Mouse (Mus musculus) liver, embryonic 16.5 days (tissue): ENCODE measurements around the gene Rab15. TPM values are rescaled to one million over a fixed set of nuclear protein-coding genes. Genes with fewer than 3 reads are reported as not detected.

Experiments used
- ATAC-seq: fragments of 200-750 bp; cut with Nextera tagmentation; 2 replicates; pipeline ENCODE4 v1.8.0; 2017; ENCODE audit warnings: low read depth, mild to moderate bottlenecking, moderate number of reproducible peaks, moderate library complexity
- H3K27ac ChIP-seq: fragments of 300-500 bp; sonication (generic); 2 replicates; pipeline ENCODE4 v1.5.1; 2014; ENCODE audit warnings: mild to moderate bottlenecking, low read length
- H3K27me3 ChIP-seq: fragments of 300-500 bp; sonication (generic); 2 replicates; pipeline ENCODE4 v1.6.1; 2014; ENCODE audit warnings: low read depth, low read length, mixed read lengths; ENCODE audit not compliant: control insufficient read depth, insufficient read depth
- H3K36me3 ChIP-seq: fragments of 300-500 bp; sonication (generic); 2 replicates; pipeline ENCODE4 v1.6.1; 2014; ENCODE audit warnings: mild to moderate bottlenecking; ENCODE audit not compliant: control insufficient read depth, insufficient read depth
- H3K4me1 ChIP-seq: fragments of 300-500 bp; sonication (generic); 2 replicates; pipeline ENCODE4 v1.6.1; 2014; ENCODE audit warnings: low read depth, low read length, mixed read lengths; ENCODE audit not compliant: control insufficient read depth
- H3K4me2 ChIP-seq: fragments of 300-500 bp; sonication (generic); 2 replicates; pipeline ENCODE4 v1.6.1; 2014; ENCODE audit warnings: low read depth, low read length, mixed read lengths
- H3K4me3 ChIP-seq: fragments of 300-500 bp; sonication (generic); 2 replicates; pipeline ENCODE4 v1.5.1; 2014; ENCODE audit warnings: low read depth, mild to moderate bottlenecking, low read length
- H3K9ac ChIP-seq: fragments of 300-500 bp; sonication (generic); 2 replicates; pipeline ENCODE4 v1.6.1; 2014; ENCODE audit warnings: low read depth, low read length
- H3K9me3 ChIP-seq: fragments of 300-500 bp; sonication (generic); replicated peaks from 2 replicates; pipeline ENCODE4 v1.6.1; 2016; ENCODE audit warnings: low read length; ENCODE audit not compliant: control insufficient read depth
- WGBS: fragments of 180-500 bp; shearing (Covaris S2); extraction: QIAGEN DNeasy Blood & Tissue Kit; methylation state at CpG from one replicate; pipeline ENCODE4 v1.1.7; 2014; ENCODE audit not compliant: insufficient replicate concordance; 5-methylcytosine and 5-hydroxymethylcytosine counted together
- polyA plus RNA-seq: library from polyadenylated mRNA; unstranded; fragments of >200 nt; fragmentation: Nextera tagmentation; extraction: Ambion mirVana; gene quantifications from 2 replicates; pipeline ENCODE4 v1.2.1, GENCODE M21; 2015

Rab15 gene
- polyA plus RNA-seq, 1 experiment from 2014 or later, result 0.39 TPM

GRCm38 (mm10) chr12:76825283-76825682, 2.6 kb upstream of the Rab15 start:
- H3K4me1 ChIP-seq, result no peaks in the 10 kb centered on the region
- no peak overlapping the region for H3K9ac ChIP-seq
- no peak overlapping the region for H3K4me3 ChIP-seq
- WGBS, result 66% methylated on average over 4 of the region's 4 CpGs
- no peaks in the 10 kb centered on the region for H3K9me3 ChIP-seq
- no peak for ATAC-seq
- H3K36me3 ChIP-seq, result no peaks in the 10 kb centered on the region
- peaks cover 46% of the 10 kb centered on the region for H3K27me3 ChIP-seq
- no peak overlapping the region for H3K4me2 ChIP-seq
- no peak overlapping the region for H3K27ac ChIP-seq

- Histone ChIP-seq H3K9me3 (no peaks in the 10 kb centered on the region), H3K27ac (no peak overlapping the region), H3K4me2 (peak overlapping the region; percentile 73), H3K36me3 (no peaks in the 10 kb centered on the region), H3K9ac (peak overlapping the region; percentile 19; the same call in 1 of the 2 replicates), H3K27me3 (peaks cover 56% of the 10 kb centered on the region), H3K4me1 (no peaks in the 10 kb centered on the region), H3K4me3 (peak overlapping the region; percentile 55)
- 1% methylated on average over 58 of the region's 66 CpGs for WGBS
- peak; percentile 41; the same call in 1 of the 2 replicates for ATAC-seq
Measured at GRCm38 (mm10) chr12:76822002-76822650, 582 bp downstream of the Rab15 start.

- Histone ChIP-seq H3K4me1 (no peaks in the 10 kb centered on the region), H3K9ac (no peak overlapping the region), H3K4me2 (no peak overlapping the region), H3K27ac (no peak overlapping the region), H3K4me3 (no peak overlapping the region), H3K9me3 (no peaks in the 10 kb centered on the region), H3K27me3 (peaks cover 56% of the 10 kb centered on the region), H3K36me3 (no peaks in the 10 kb centered on the region)
- ATAC-seq, result no peak
- WGBS, result 47% methylated on average over 4 of the region's 4 CpGs
Measured at GRCm38 (mm10) chr12:76820615-76821014, 2.1 kb downstream of the Rab15 start.

- H3K4me1 ChIP-seq, result no peaks in the 10 kb centered on the region
- no peak overlapping the region for H3K4me3 ChIP-seq
- H3K27me3 ChIP-seq, result peaks cover 50% of the 10 kb centered on the region
- H3K27ac ChIP-seq, result no peak overlapping the region
- H3K9ac ChIP-seq, result no peak overlapping the region
- ATAC-seq, result no peak
- H3K36me3 ChIP-seq, result no peaks in the 10 kb centered on the region
- WGBS, result 65% methylated on average over 6 of the region's 6 CpGs
- H3K4me2 ChIP-seq, result no peak overlapping the region
- H3K9me3 ChIP-seq, result no peaks in the 10 kb centered on the region
Measured at GRCm38 (mm10) chr12:76819816-76820215, 2.9 kb downstream of the Rab15 start.

- no peak overlapping the region for H3K27ac ChIP-seq
Measured at GRCm38 (mm10) chr12:76818908-76819307, 3.8 kb downstream of the Rab15 start.

GRCm38 (mm10) chr12:76818120-76818519, 4.6 kb downstream of the Rab15 start:
- Histone ChIP-seq H3K36me3 (no peaks in the 10 kb centered on the region), H3K9ac (no peak overlapping the region), H3K9me3 (no peaks in the 10 kb centered on the region), H3K4me3 (no peak overlapping the region), H3K4me2 (no peak overlapping the region), H3K4me1 (no peaks in the 10 kb centered on the region), H3K27ac (no peak overlapping the region), H3K27me3 (peaks cover 38% of the 10 kb centered on the region)
- 59% methylated on average over 4 of the region's 4 CpGs for WGBS
- ATAC-seq, result no peak

More at GRCm38 (mm10) chr12:76818908-76819307, 3.8 kb downstream of the Rab15 start:
- no peak overlapping the region for H3K4me2 ChIP-seq
- no peaks in the 10 kb centered on the region for H3K9me3 ChIP-seq
- H3K36me3 ChIP-seq, result no peaks in the 10 kb centered on the region
- 69% methylated on average over 9 of the region's 9 CpGs for WGBS
- H3K4me1 ChIP-seq, result no peaks in the 10 kb centered on the region
- peaks cover 46% of the 10 kb centered on the region for H3K27me3 ChIP-seq
- ATAC-seq, result no peak
- H3K4me3 ChIP-seq, result no peak overlapping the region
- H3K9ac ChIP-seq, result no peak overlapping the region

- H3K27ac ChIP-seq, result no peak overlapping the region
- no peak overlapping the region for H3K9ac ChIP-seq
- H3K9me3 ChIP-seq, result no peaks in the 10 kb centered on the region
- H3K27me3 ChIP-seq, result peaks cover 28% of the 10 kb centered on the region
- WGBS, result 30% methylated on average over 4 of the region's 4 CpGs
- no peak overlapping the region for H3K4me2 ChIP-seq
- no peak for ATAC-seq
- no peak overlapping the region for H3K4me3 ChIP-seq
- no peaks in the 10 kb centered on the region for H3K36me3 ChIP-seq
- H3K4me1 ChIP-seq, result no peaks in the 10 kb centered on the region
Measured at GRCm38 (mm10) chr12:76817176-76817575, 5.5 kb downstream of the Rab15 start.

- Histone ChIP-seq H3K36me3 (no peaks in the 10 kb centered on the region), H3K27me3 (peaks cover 24% of the 10 kb centered on the region), H3K27ac (no peak overlapping the region), H3K4me1 (no peaks in the 10 kb centered on the region), H3K4me2 (no peak overlapping the region), H3K9me3 (no peaks in the 10 kb centered on the region), H3K9ac (no peak overlapping the region), H3K4me3 (no peak overlapping the region)
- ATAC-seq, result no peak
- 23% methylated on average over 4 of the region's 4 CpGs for WGBS
Measured at GRCm38 (mm10) chr12:76816720-76817119, 6.0 kb downstream of the Rab15 start.

- no peaks in the 10 kb centered on the region for H3K36me3 ChIP-seq
- no peak overlapping the region for H3K9ac ChIP-seq
- 52% methylated on average over 2 of the region's 2 CpGs for WGBS
- no peaks in the 10 kb centered on the region for H3K27me3 ChIP-seq
- H3K4me1 ChIP-seq, result no peaks in the 10 kb centered on the region
- H3K9me3 ChIP-seq, result no peaks in the 10 kb centered on the region
- no peak overlapping the region for H3K4me2 ChIP-seq
- H3K27ac ChIP-seq, result no peak overlapping the region
- no peak for ATAC-seq
- H3K4me3 ChIP-seq, result no peak overlapping the region
Measured at GRCm38 (mm10) chr12:76814120-76814519, 8.6 kb downstream of the Rab15 start.
